Mouse (Mus musculus) CH12.LX (cell line): ENCODE results near the gene Osbpl3. TPM values are rescaled to one million over a fixed set of nuclear protein-coding genes. Genes with fewer than 3 reads are reported as not detected.

Experiments used
- DNase-seq: peaks from one replicate; pipeline ENCODE4 v3.0.0-alpha.2; 2013; ENCODE audit errors: extremely low read depth
- H3K27ac ChIP-seq: 2 replicates; pipeline ENCODE4 v1.5.1; 2012; ENCODE audit warnings: low read depth, mild to moderate bottlenecking, control low read depth, moderate library complexity; ENCODE audit not compliant: insufficient read depth
- H3K27me3 ChIP-seq: replicated peaks from 2 replicates; pipeline ENCODE3; 2012; ENCODE audit warnings: inconsistent platforms
- H3K36me3 ChIP-seq, 2 experiments: replicated peaks in 1 of 2; 2 replicates each; pipeline versions ENCODE3 to v1.6.1; 2012; ENCODE audit warnings: inconsistent platforms in 1 of 2, low read length in 1 of 2, mild to moderate bottlenecking in 1 of 2, mixed read lengths in 1 of 2, moderate library complexity in 1 of 2; ENCODE audit not compliant: control insufficient read depth in 1 of 2, insufficient read depth in 1 of 2
- H3K4me1 ChIP-seq, 2 experiments: 2 replicates each; pipeline ENCODE4 v1.6.1; 2012; ENCODE audit warnings: inconsistent platforms in 1 of 2, moderate library complexity in 1 of 2; ENCODE audit not compliant: insufficient read depth in 2 of 2, control insufficient read depth in 1 of 2
- H3K4me2 ChIP-seq: 2 replicates; pipeline ENCODE4 v1.6.1; 2012; ENCODE audit warnings: low read depth, mild to moderate bottlenecking, control low read depth; ENCODE audit not compliant: poor library complexity, insufficient read depth, severe bottlenecking
- H3K4me3 ChIP-seq, 3 experiments: fragments of 150-350 bp in 1 of 3; sonication (generic) in 1 of 3; replicated peaks in 1 of 3; 2 replicates each; pipeline versions ENCODE3 to v1.5.1; 2011 to 2012; ENCODE audit warnings: low read depth in 2 of 3, low read length in 2 of 3, mild to moderate bottlenecking in 2 of 3, moderate library complexity in 2 of 3, control low read depth in 1 of 3, improper control_type of control experiment in 1 of 3, inconsistent platforms in 1 of 3, mixed read lengths in 1 of 3; ENCODE audit not compliant: poor library complexity in 1 of 3
- H3K79me2 ChIP-seq: replicated peaks from 2 replicates; pipeline ENCODE4 v1.6.1; 2012; ENCODE audit warnings: mild to moderate bottlenecking, moderate library complexity; ENCODE audit not compliant: control insufficient read depth, poor library complexity, insufficient read depth, severe bottlenecking; ENCODE audit errors: extremely low read depth
- H3K9ac ChIP-seq: 2 replicates; pipeline ENCODE4 v1.6.1; 2012; ENCODE audit warnings: low read depth, mild to moderate bottlenecking, control low read depth, moderate library complexity; ENCODE audit not compliant: insufficient read depth
- H3K9me3 ChIP-seq: replicated peaks from 2 replicates; pipeline ENCODE3; 2012; ENCODE audit warnings: low read length, inconsistent platforms, mixed read lengths
- CHD1 ChIP-seq: IDR thresholded peaks from 2 replicates; pipeline ENCODE4 v1.6.1; 2012; ENCODE audit warnings: low read depth, low read length, improper control_type of control experiment, inconsistent platforms
- CTCF ChIP-seq, 2 experiments: IDR thresholded peaks in 1 of 2; conservative IDR thresholded peaks in 1 of 2; 2 replicates each; pipeline ENCODE4 v1.5.1; 2011 to 2012; ENCODE audit warnings: low read depth in 2 of 2, low read length in 2 of 2, improper control_type of control experiment in 1 of 2, inconsistent platforms in 1 of 2, mild to moderate bottlenecking in 1 of 2, moderate library complexity in 1 of 2
- EP300 ChIP-seq: IDR thresholded peaks from 2 replicates; pipeline ENCODE4 v1.6.1; 2011; ENCODE audit warnings: low read length, improper control_type of control experiment
- GABPA ChIP-seq: IDR thresholded peaks from 2 replicates; pipeline ENCODE4 v1.6.1; 2012; ENCODE audit warnings: low read depth, low read length, improper control_type of control experiment, inconsistent platforms; ENCODE audit not compliant: insufficient replicate concordance
- HCFC1 ChIP-seq: IDR thresholded peaks from 2 replicates; pipeline ENCODE4 v1.6.1; 2012; ENCODE audit warnings: low read depth, mild to moderate bottlenecking, inconsistent platforms, low read length, improper control_type of control experiment
- IRF4 ChIP-seq: IDR thresholded peaks from 2 replicates; pipeline ENCODE4 v1.6.1; 2014; ENCODE audit warnings: low read depth, mild to moderate bottlenecking, inconsistent platforms, low read length, improper control_type of control experiment
- JUND ChIP-seq: conservative IDR thresholded peaks from 2 replicates; pipeline ENCODE4 v1.6.1; 2011; ENCODE audit warnings: low read depth, low read length, improper control_type of control experiment
- KAT2A ChIP-seq: IDR thresholded peaks from 2 replicates; pipeline ENCODE4 v1.6.1; 2012; ENCODE audit warnings: low read length, improper control_type of control experiment, inconsistent platforms; ENCODE audit not compliant: insufficient replicate concordance
- MAFK ChIP-seq: IDR thresholded peaks from 2 replicates; pipeline ENCODE4 v1.6.1; 2011; ENCODE audit warnings: low read length, improper control_type of control experiment; ENCODE audit not compliant: insufficient replicate concordance
- MAX ChIP-seq: IDR thresholded peaks from 2 replicates; pipeline ENCODE4 v1.6.1; 2011; ENCODE audit warnings: low read length, improper control_type of control experiment
- MAZ ChIP-seq: IDR thresholded peaks from 2 replicates; pipeline ENCODE4 v1.6.1; 2012; ENCODE audit warnings: low read depth, mild to moderate bottlenecking, inconsistent platforms, low read length, improper control_type of control experiment, moderate library complexity
- MEF2A ChIP-seq: IDR thresholded peaks from 2 replicates; pipeline ENCODE4 v1.6.1; 2014; ENCODE audit warnings: low read depth, mild to moderate bottlenecking, inconsistent platforms, low read length, improper control_type of control experiment, borderline replicate concordance
- MXI1 ChIP-seq: IDR thresholded peaks from 2 replicates; pipeline ENCODE4 v1.6.1; 2011; ENCODE audit warnings: mild to moderate bottlenecking, low read depth, low read length, improper control_type of control experiment
- MYC ChIP-seq: IDR thresholded peaks from 2 replicates; pipeline ENCODE4 v1.6.1; 2011; ENCODE audit warnings: low read depth, mild to moderate bottlenecking, improper control_type of control experiment, low read length
- NELFE ChIP-seq: IDR thresholded peaks from 2 replicates; pipeline ENCODE4 v1.6.1; 2011; ENCODE audit warnings: low read depth, low read length, improper control_type of control experiment
- PAX5 ChIP-seq: IDR thresholded peaks from 2 replicates; pipeline ENCODE4 v1.6.1; 2012; ENCODE audit warnings: low read length, inconsistent platforms, mixed read lengths
- POLR2A ChIP-seq: IDR thresholded peaks from 2 replicates; pipeline ENCODE4 v1.6.1; 2011; ENCODE audit warnings: low read depth, mild to moderate bottlenecking, improper control_type of control experiment, low read length
- POLR2AphosphoS2 ChIP-seq: IDR thresholded peaks from 2 replicates; pipeline ENCODE4 v1.6.1; 2011; ENCODE audit warnings: low read depth, low read length, improper control_type of control experiment
- RAD21 ChIP-seq: IDR thresholded peaks from 2 replicates; pipeline ENCODE4 v1.6.1; 2011; ENCODE audit warnings: low read depth, mild to moderate bottlenecking, low read length, improper control_type of control experiment, moderate library complexity
- SIN3A ChIP-seq: IDR thresholded peaks from 2 replicates; pipeline ENCODE4 v1.6.1; 2012; ENCODE audit warnings: low read length, improper control_type of control experiment, inconsistent platforms
- SMC3 ChIP-seq: IDR thresholded peaks from 2 replicates; pipeline ENCODE4 v1.6.1; 2011; ENCODE audit warnings: low read depth, low read length, improper control_type of control experiment
- TBP ChIP-seq: conservative IDR thresholded peaks from 2 replicates; pipeline ENCODE4 v1.6.1; 2011; ENCODE audit warnings: low read depth, low read length, improper control_type of control experiment
- TCF12 ChIP-seq: IDR thresholded peaks from 2 replicates; pipeline ENCODE4 v1.6.1; 2014; ENCODE audit warnings: low read depth, mild to moderate bottlenecking, inconsistent platforms, low read length, improper control_type of control experiment
- UBTF ChIP-seq: IDR thresholded peaks from 2 replicates; pipeline ENCODE4 v1.6.1; 2012; ENCODE audit warnings: low read depth, mild to moderate bottlenecking, inconsistent platforms, low read length, improper control_type of control experiment, moderate library complexity
- USF1 ChIP-seq: IDR thresholded peaks from 2 replicates; pipeline ENCODE4 v1.6.1; 2014; ENCODE audit warnings: low read depth, mild to moderate bottlenecking, inconsistent platforms, low read length, improper control_type of control experiment
- ZC3H11A ChIP-seq: IDR thresholded peaks from 2 replicates; pipeline ENCODE4 v1.6.1; 2012; ENCODE audit warnings: low read depth, mild to moderate bottlenecking, inconsistent platforms, low read length, improper control_type of control experiment
- ZKSCAN1 ChIP-seq: IDR thresholded peaks from 2 replicates; pipeline ENCODE4 v1.6.1; 2012; ENCODE audit warnings: low read depth, inconsistent platforms, low read length, improper control_type of control experiment, borderline replicate concordance
- ZMIZ1 ChIP-seq: IDR thresholded peaks from 2 replicates; pipeline ENCODE4 v1.6.1; 2012; ENCODE audit warnings: low read depth, mild to moderate bottlenecking, inconsistent platforms, low read length, improper control_type of control experiment
- dilution Hi-C: fragments of 300-500 bp; cut with MboI; formaldehyde crosslinking; loops from 2 replicates; pipeline ENCODE4 v1.14.3; 2020; ENCODE audit warnings: low sequenced_read_pairs; ENCODE audit not compliant: extremely low pct_unique_long_range_greater_than_20kb, extremely low pct_ligation_motif_present
- in situ Hi-C: fragments of 300-500 bp; cut with MboI; formaldehyde crosslinking; loops from 3 replicates; pipeline ENCODE4 v1.14.3; 2019; ENCODE audit warnings: low sequenced_read_pairs, low pct_ligation_motif_present, low pct_unique_long_range_greater_than_20kb, mixed read lengths
- polyA plus RNA-seq: library from polyadenylated mRNA; unstranded; fragments of >175 nt; gene quantifications from 2 replicates; pipeline ENCODE4 v1.2.1, GENCODE M21; 2012; ENCODE audit warnings: low read depth; ENCODE audit not compliant: insufficient read length
- total RNA-seq, 2 experiments: library from RNA; depleted of rRNA; stranded (reverse); fragments of 300-350 nt in 1 of 2; fragments of >200 nt in 1 of 2; gene quantifications; 2 replicates each; pipeline ENCODE4 v1.2.3; 2012 to 2014

Osbpl3 gene
- total and polyA plus RNA-seq, 3 experiments, result 2.2 to 8.1 (median 3.5) TPM

GRCm38 (mm10) chr6:50440966-50441862, 14.8 kb downstream of the Osbpl3 start:
- Histone ChIP-seq H3K27ac (no peak overlapping the region), H3K36me3 (no peaks in the 10 kb centered on the region), H3K9me3 (no peaks in the 10 kb centered on the region), H3K4me3 (no peak overlapping the region), H3K4me1 (no peaks in the 10 kb centered on the region), H3K27me3 (no peaks in the 10 kb centered on the region), H3K4me2 (no peak overlapping the region), H3K9ac (no peak overlapping the region)
- dilution Hi-C loops (no loop called here), in situ Hi-C loops (no loop called here)
- DNase-seq, result no peak
- TF ChIP-seq POLR2AphosphoS2, result no peak
- no peak for TF ChIP-seq TBP
- no peak for TF ChIP-seq ZMIZ1
- TF ChIP-seq RAD21, result no peak
- TF ChIP-seq NELFE, result no peak
- no peak for TF ChIP-seq SMC3
- no peak for TF ChIP-seq GABPA
- no peak for TF ChIP-seq CHD1
- no peak for TF ChIP-seq SIN3A
- no peak for TF ChIP-seq IRF4
- no peak for TF ChIP-seq HCFC1
- no peak for TF ChIP-seq UBTF
- TF ChIP-seq MAZ, result no peak
- TF ChIP-seq, all 38 proteins: peak for 0
- H3K79me2 ChIP-seq, result no peaks in the 10 kb centered on the region

GRCm38 (mm10) chr6:50440197-50440596, 15.8 kb downstream of the Osbpl3 start:
- Histone ChIP-seq H3K4me2 (no peak overlapping the region), H3K79me2 (no peaks in the 10 kb centered on the region), H3K36me3 (no peaks in the 10 kb centered on the region), H3K4me1 (no peaks in the 10 kb centered on the region), H3K27me3 (no peaks in the 10 kb centered on the region), H3K4me3 (no peak overlapping the region), H3K9ac (no peak overlapping the region), H3K27ac (no peak overlapping the region), H3K9me3 (no peaks in the 10 kb centered on the region)
- dilution Hi-C loops, result no loop called here
- TF ChIP-seq MXI1, result no peak
- no peak for TF ChIP-seq ZC3H11A
- TF ChIP-seq MAFK, result no peak
- no peak for TF ChIP-seq RAD21
- no peak for TF ChIP-seq MAX
- TF ChIP-seq NELFE, result no peak
- TF ChIP-seq EP300, result no peak
- TF ChIP-seq JUND, result no peak
- no peak for TF ChIP-seq POLR2AphosphoS2
- no peak for TF ChIP-seq SMC3
- TF ChIP-seq MEF2A, result no peak
- TF ChIP-seq ZKSCAN1, result no peak
- TF ChIP-seq CTCF (conservative IDR thresholded peaks at IDR 0.05 in 1 of 2, IDR thresholded peaks at IDR 0.05 in 1 of 2; ENCODE audit: low read depth in 2 of 2, low read length in 2 of 2), result no peak
- TF ChIP-seq PAX5, result no peak
- no peak for TF ChIP-seq USF1
- no peak for TF ChIP-seq KAT2A
- no peak for TF ChIP-seq GABPA
- no peak for TF ChIP-seq POLR2A
- no peak for TF ChIP-seq TCF12
- TF ChIP-seq MYC, result no peak
- in situ Hi-C loops, result no loop called here
- no peak for DNase-seq
